Mouse (Mus musculus): Measurements from ENCODE around the gene Olfr1053. TPM values are rescaled to one million over a fixed set of nuclear protein-coding genes. Genes with fewer than 3 reads are reported as not detected.
"Not testable (repeated sequence)": the region's sequence is repeated elsewhere in the genome, so short reads cannot be mapped to it uniquely, and the experiment has no call there.

Olfr1053 gene
- not detected for polyA plus RNA-seq (2017; shearing (Covaris generic))

- no peak for ATAC-seq
Measured at GRCm38 (mm10) chr2:86315184-86315583, at the start of gene Olfr1053. Gene Olfr1053 (minus strand): TSS chr2:86315284.

GRCm38 (mm10) chr2:86362369-86362768 is 47.3 kb upstream of the Olfr1053 start, which contains the start of gene Olfr1056:
Gene Olfr1056 (minus strand): TSS chr2:86362469.
- ATAC-seq = no peak

DNA sequence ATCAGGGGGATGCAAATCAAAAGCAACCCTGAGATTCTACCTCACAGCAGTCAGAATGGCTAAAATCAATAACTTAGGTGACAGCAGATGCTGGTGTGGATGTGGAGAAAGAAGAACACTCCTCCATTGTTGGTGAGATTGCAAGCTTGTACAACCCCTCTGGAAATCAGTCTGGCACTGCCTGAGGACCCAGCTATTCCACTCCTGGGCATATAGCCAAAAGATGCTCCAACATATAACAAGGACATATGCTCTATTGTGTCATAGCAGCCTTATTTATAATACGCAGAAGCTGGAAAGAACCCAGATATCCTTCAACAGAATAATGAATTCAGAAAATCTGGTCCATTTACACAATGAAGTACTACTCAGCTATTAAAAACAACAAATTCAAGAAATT is 36.7 kb upstream of the Olfr1053 start:
- ATAC-seq = not testable (repeated sequence)

DNA sequence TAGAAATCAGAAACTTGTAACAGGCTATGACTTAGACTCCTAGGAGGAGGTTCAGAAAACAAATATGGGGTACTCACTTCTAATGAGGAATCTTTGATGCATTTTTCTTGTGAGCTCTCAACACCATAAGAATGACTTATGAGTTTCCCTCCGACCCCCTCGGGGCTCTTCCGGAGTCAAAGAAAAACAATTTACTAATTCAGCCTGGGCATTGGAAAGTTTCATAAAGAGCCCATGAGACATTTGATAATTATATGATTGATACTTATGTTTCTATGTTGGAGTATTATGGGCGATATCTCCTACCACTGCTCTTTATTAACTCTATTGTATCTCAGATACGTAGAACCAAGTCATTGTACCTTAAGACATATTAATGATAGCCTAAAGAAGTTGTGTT is 35.1 kb upstream of the Olfr1053 start, which contains the start of gene Olfr1055:
TSS of gene Olfr1055 (minus strand) at position 101 of the 400 bp plus-strand sequence.
- no peak for ATAC-seq

GRCm38 (mm10) chr2:86335333-86335732 is 20.2 kb upstream of the Olfr1053 start, which contains the start of gene Olfr1054:
Gene Olfr1054 (minus strand): TSS chr2:86335433.
- ATAC-seq = no peak

DNA sequence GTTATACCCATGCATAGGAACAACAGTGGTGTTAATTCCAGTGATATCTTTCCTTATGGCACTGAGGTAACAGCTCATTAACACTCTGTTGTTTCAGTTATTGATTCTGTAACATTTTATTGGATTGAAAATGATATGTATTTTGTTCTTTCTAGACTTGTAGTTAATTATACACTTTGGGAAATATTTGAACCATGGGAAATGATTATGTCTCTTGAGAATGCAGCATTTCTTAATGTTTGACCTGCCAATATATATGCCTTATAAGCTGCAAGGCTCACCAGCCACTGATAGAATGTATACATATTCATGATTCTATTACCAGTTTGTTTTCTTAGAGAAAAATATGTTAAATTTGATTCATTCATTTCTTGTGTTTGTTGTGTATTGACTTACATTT is 22.9 kb downstream of the Olfr1053 start, which contains the start of gene Olfr1052:
TSS of gene Olfr1052 (plus strand) at position 301 of the 400 bp plus-strand sequence.
- no peak for ATAC-seq

- ATAC-seq = not testable (repeated sequence)
Measured at GRCm38 (mm10) chr2:86278988-86279387, 36.1 kb downstream of the Olfr1053 start, which contains the start of gene Olfr1051. Gene Olfr1051 (minus strand): TSS chr2:86279088.

Other genes starting within 250 kb of the Olfr1053 start
- gene Olfr1036, start 241.3 kb downstream of the Olfr1053 start, polyA plus RNA-seq (2017; shearing (Covaris generic)) = not detected
- not detected for gene Olfr1037, start 227.9 kb downstream of the Olfr1053 start, polyA plus RNA-seq (2017; shearing (Covaris generic))
- gene Olfr1039, start 179.4 kb downstream of the Olfr1053 start, polyA plus RNA-seq (2017; shearing (Covaris generic)) = not detected
- gene Olfr1040, start 168.6 kb downstream of the Olfr1053 start, polyA plus RNA-seq (2017; shearing (Covaris generic)) = not detected
- gene Olfr1042, start 153.4 kb downstream of the Olfr1053 start, polyA plus RNA-seq (2017; shearing (Covaris generic)) = not detected
- gene Olfr1043, start 147.8 kb downstream of the Olfr1053 start, polyA plus RNA-seq (2017; shearing (Covaris generic)) = not detected
- not detected for gene Olfr1044, start 137.5 kb downstream of the Olfr1053 start, polyA plus RNA-seq (2017; shearing (Covaris generic))
- gene Olfr52, start 129.6 kb downstream of the Olfr1053 start, polyA plus RNA-seq (2017; shearing (Covaris generic)) = not detected
- gene Olfr1045, start 112.3 kb downstream of the Olfr1053 start, polyA plus RNA-seq (2017; shearing (Covaris generic)) = under 1 TPM in 1 of 2 experiments, not detected in 1; 0.44 TPM
- gene Olfr1046, start 96.0 kb downstream of the Olfr1053 start, polyA plus RNA-seq (2017; shearing (Covaris generic)) = not detected
- not detected for gene Olfr1047, start 83.9 kb downstream of the Olfr1053 start, polyA plus RNA-seq (2017; shearing (Covaris generic))
- gene Olfr1048, start 75.0 kb downstream of the Olfr1053 start, polyA plus RNA-seq (2017; shearing (Covaris generic)) = not detected
- not detected for gene Olfr1049, start 57.0 kb downstream of the Olfr1053 start, polyA plus RNA-seq (2017; shearing (Covaris generic))
- not detected for gene Olfr1051, start 36.2 kb downstream of the Olfr1053 start, polyA plus RNA-seq (2017; shearing (Covaris generic))
- gene Olfr1052, start 22.8 kb downstream of the Olfr1053 start, polyA plus RNA-seq (2017; shearing (Covaris generic)) = under 1 TPM in 1 of 2 experiments, not detected in 1; 0.21 TPM
- not detected for gene Olfr1054, start 20.1 kb upstream of the Olfr1053 start, polyA plus RNA-seq (2017; shearing (Covaris generic))
- gene Olfr1055, start 35.0 kb upstream of the Olfr1053 start, polyA plus RNA-seq (2017; shearing (Covaris generic)) = not detected
- gene Olfr1056, start 47.2 kb upstream of the Olfr1053 start, polyA plus RNA-seq (2017; shearing (Covaris generic)) = not detected
- gene Olfr1057, start 63.1 kb upstream of the Olfr1053 start, polyA plus RNA-seq (2017; shearing (Covaris generic)) = not detected
- gene Olfr1058, start 73.3 kb upstream of the Olfr1053 start, polyA plus RNA-seq (2017; shearing (Covaris generic)) = not detected
- not detected for gene Olfr1061, start 98.8 kb upstream of the Olfr1053 start, polyA plus RNA-seq (2017; shearing (Covaris generic))
- not detected for gene Olfr1062, start 111.5 kb upstream of the Olfr1053 start, polyA plus RNA-seq (2017; shearing (Covaris generic))
- gene Olfr1065, start 135.3 kb upstream of the Olfr1053 start, polyA plus RNA-seq (2017; shearing (Covaris generic)) = not detected
- not detected for gene Olfr1066, start 141.0 kb upstream of the Olfr1053 start, polyA plus RNA-seq (2017; shearing (Covaris generic))
- gene Olfr228, start 172.1 kb upstream of the Olfr1053 start, polyA plus RNA-seq (2017; shearing (Covaris generic)) = not detected
- gene Olfr1076, start 193.2 kb upstream of the Olfr1053 start, polyA plus RNA-seq (2017; shearing (Covaris generic)) = not detected
- gene Olfr1079, start 227.2 kb upstream of the Olfr1053 start, polyA plus RNA-seq (2017; shearing (Covaris generic)) = not detected
- not detected for gene Olfr1080, start 243.0 kb upstream of the Olfr1053 start, polyA plus RNA-seq (2017; shearing (Covaris generic))

Measured in activated CD4-positive, CD25-positive, alpha-beta regulatory T cell, adult 4 months (primary cell).